ENCODE assay signal across 8 mouse cellular contexts in the genomic region with DNA sequence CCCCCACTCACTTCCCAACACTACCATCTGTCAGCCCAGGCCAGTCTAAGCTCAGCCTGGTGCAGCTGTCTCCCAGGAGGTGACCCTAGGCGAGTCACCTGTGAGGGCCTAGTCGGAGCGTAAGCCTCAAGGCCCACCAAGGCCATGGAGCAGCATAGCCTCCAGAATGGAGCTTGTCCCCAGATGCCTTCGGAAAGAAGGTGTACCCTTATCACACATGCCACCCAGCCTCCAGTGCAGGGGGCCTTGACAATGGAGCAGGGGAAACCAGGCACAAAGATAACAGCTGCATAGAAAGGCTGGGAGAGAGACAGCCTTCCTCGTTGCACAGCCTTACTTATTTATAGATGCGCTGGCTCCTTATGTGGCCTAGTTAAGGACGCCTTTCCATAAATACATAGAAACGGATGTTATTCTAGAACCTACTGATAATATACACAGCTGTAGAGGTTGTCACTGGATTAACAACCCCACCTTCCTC.
DNase-seq lines count a peak whose midpoint lies in the region; ATAC-seq and TF ChIP-seq lines count a peak whose summit lies in the region.

No protein-coding gene starts in this region.

- no peaks in the 10 kb centered on the region for H3K27me3 ChIP-seq in neural tube, embryonic 11.5 days (ENCODE audit: control insufficient read depth, insufficient read depth, low read length)
- no peaks in the 10 kb centered on the region for H3K27me3 ChIP-seq in hindbrain, postnatal 0 days (ENCODE audit: insufficient read depth, low read length)

- H3K36me3 ChIP-seq in neural tube, embryonic 11.5 days (ENCODE audit: control insufficient read depth, insufficient read depth, low read length), result no peaks in the 10 kb centered on the region
- no peaks in the 10 kb centered on the region for H3K36me3 ChIP-seq in hindbrain, postnatal 0 days (ENCODE audit: insufficient read depth, low read length)

- H3K4me2 ChIP-seq in neural tube, embryonic 11.5 days (ENCODE audit: low read depth), result no peak overlapping the region
- no peak overlapping the region for H3K4me2 ChIP-seq in hindbrain, postnatal 0 days (ENCODE audit: low read depth, low read length)

- H3K4me1 ChIP-seq in neural tube, embryonic 11.5 days (ENCODE audit: control insufficient read depth, insufficient read depth, low read length), result no peaks in the 10 kb centered on the region
- no peaks in the 10 kb centered on the region for H3K4me1 ChIP-seq in hindbrain, postnatal 0 days (ENCODE audit: insufficient read depth, low read length)

- H3K9ac ChIP-seq in neural tube, embryonic 11.5 days (ENCODE audit: low read length), result no peak overlapping the region
- no peak overlapping the region for H3K9ac ChIP-seq in hindbrain, postnatal 0 days (replicated peaks; ENCODE audit: low read length)

- ATAC-seq in cerebellum, adult (ENCODE audit: insufficient number of reproducible peaks, low FRiP score, low TSS enrichment), result peak; percentile 56; the same call in 1 of the 2 replicates
- peak; percentile 68; the same call in 1 of the 2 replicates for ATAC-seq in neural tube, embryonic 11.5 days (ENCODE audit: insufficient read depth, low FRiP score, low TSS enrichment)
- peak; percentile 35; the same call in 1 of the 2 replicates for ATAC-seq in hindbrain, postnatal 0 days

- TF ChIP-seq CTCF in hindbrain, postnatal 0 days (IDR thresholded peaks at IDR 0.05; ENCODE audit: low read depth), result no peak

- no peaks in the 10 kb centered on the region for H3K9me3 ChIP-seq in neural tube, embryonic 11.5 days (ENCODE audit: control insufficient read depth, low read length)
- no peaks in the 10 kb centered on the region for H3K9me3 ChIP-seq in hindbrain, postnatal 0 days (ENCODE audit: low read length)

- H3K4me3 ChIP-seq in neural tube, embryonic 11.5 days (ENCODE audit: low read depth, low read length), result no peak overlapping the region
- H3K4me3 ChIP-seq in hindbrain, postnatal 0 days (ENCODE audit: low read length), result no peak overlapping the region

- 71% methylated on average over 8 of the region's 8 CpGs for WGBS in neural tube, embryonic 11.5 days
- WGBS in hindbrain, postnatal 0 days, result 55% methylated on average over 8 of the region's 8 CpGs

- no peak for DNase-seq in cerebellum, adult 9-10 months
- no peak for DNase-seq in neural tube, embryonic 11.5 days (ENCODE audit: low spot score)
- no peak for DNase-seq in neural tube, embryonic 10.5 days (ENCODE audit: extremely low spot score, low spot score)
- no peak for DNase-seq in hindbrain, postnatal 0 days (ENCODE audit: low spot score)
- DNase-seq in retina, embryonic 14.5 days (ENCODE audit: low spot score), result peak; percentile 38
- no peak for DNase-seq in lung, postnatal 4 days
- DNase-seq in layer of hippocampus, adult 18-20 months (ENCODE audit: low spot score in 2 of 2), result no peak

- no peak overlapping the region for H3K27ac ChIP-seq in neural tube, embryonic 11.5 days (ENCODE audit: low read depth, low read length)
- peak overlapping the region; percentile 41; the same call in 1 of the 2 replicates for H3K27ac ChIP-seq in hindbrain, postnatal 0 days
